Mouse (Mus musculus) midbrain, embryonic 13.5 days (tissue): ENCODE measurements at regions not wholly inside any gene's neighbourhood (a gene's known extent, or its start where the extent isn't known, plus 50 kb on each side); places are given as distances from the start of the nearest gene placed in this dataset.
A peak's percentile ranks its signal among the peaks of the same experiment; 100 is the strongest.
"Not testable (repeated sequence)": the region's sequence is repeated elsewhere in the genome, so short reads cannot be mapped to it uniquely, and the experiment has no call there.

Experiments
- ATAC-seq: fragments of 200-750 bp; cut with Nextera tagmentation; 2 replicates; pipeline ENCODE4 v1.8.0; 2017; ENCODE audit warnings: mild to moderate bottlenecking, moderate TSS enrichment, moderate library complexity
- H3K27ac ChIP-seq: fragments of 300-500 bp; sonication (generic); 2 replicates; pipeline ENCODE4 v1.5.1; 2015; ENCODE audit warnings: inconsistent platforms, mild to moderate bottlenecking, moderate library complexity
- H3K27me3 ChIP-seq: fragments of 300-500 bp; sonication (generic); 2 replicates; pipeline ENCODE4 v1.6.1; 2015; ENCODE audit warnings: mild to moderate bottlenecking, inconsistent platforms
- H3K36me3 ChIP-seq: fragments of 300-500 bp; sonication (generic); 2 replicates; pipeline ENCODE4 v1.6.1; 2015; ENCODE audit warnings: mild to moderate bottlenecking, inconsistent platforms
- H3K4me1 ChIP-seq: fragments of 300-500 bp; sonication (generic); replicated peaks from 2 replicates; pipeline ENCODE4 v1.6.1; 2015; ENCODE audit warnings: inconsistent platforms
- H3K4me2 ChIP-seq: fragments of 300-500 bp; sonication (generic); replicated peaks from 2 replicates; pipeline ENCODE4 v1.6.1; 2015; ENCODE audit warnings: moderate library complexity, mild to moderate bottlenecking, inconsistent platforms
- H3K4me3 ChIP-seq: fragments of 300-500 bp; sonication (generic); replicated peaks from 2 replicates; pipeline ENCODE4 v1.5.1; 2015; ENCODE audit warnings: mild to moderate bottlenecking, inconsistent platforms
- H3K9ac ChIP-seq: fragments of 300-500 bp; sonication (generic); replicated peaks from 2 replicates; pipeline ENCODE4 v1.6.1; 2015; ENCODE audit warnings: mild to moderate bottlenecking, inconsistent platforms
- H3K9me3 ChIP-seq: fragments of 300-500 bp; sonication (generic); 2 replicates; pipeline ENCODE4 v1.6.1; 2016; ENCODE audit warnings: mild to moderate bottlenecking, inconsistent platforms
- WGBS: fragments of 180-500 bp; shearing (Covaris S2); methylation state at CpG from one replicate; pipeline ENCODE4 v1.1.7; 2015; 5-methylcytosine and 5-hydroxymethylcytosine counted together

DNA sequence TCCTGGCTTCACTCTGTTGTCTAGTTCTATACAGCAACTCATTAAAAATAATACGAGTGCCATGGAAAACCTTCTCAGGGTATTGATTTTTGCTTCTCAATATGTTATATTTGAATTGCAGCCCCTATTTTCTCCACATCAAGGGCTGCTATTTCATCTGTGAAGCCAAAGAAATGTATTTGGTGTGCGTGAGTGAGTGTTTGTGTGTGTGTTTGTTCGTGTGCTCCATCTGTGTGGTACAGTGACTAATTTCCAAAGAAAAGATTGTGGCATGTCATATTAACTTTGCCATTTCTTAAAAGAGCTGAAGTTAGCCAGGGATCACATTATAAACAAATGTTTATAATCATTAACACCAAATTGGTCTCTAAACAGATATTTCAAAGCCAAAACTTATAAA lies 493.1 kb downstream of the Hace1 start:
- Histone ChIP-seq H3K4me1 (peaks cover 24% of the 10 kb centered on the region), H3K4me3 (no peak overlapping the region), H3K9me3 (no peaks in the 10 kb centered on the region), H3K27me3 (no peaks in the 10 kb centered on the region), H3K36me3 (no peaks in the 10 kb centered on the region), H3K27ac (0 out of 2 replicates have a peak overlapping the region, but pooled peaks have one; percentile 32), H3K9ac (no peak overlapping the region), H3K4me2 (no peak overlapping the region)
- ATAC-seq, result no peak
- WGBS, result 75% methylated on average over 3 of the region's 3 CpGs

DNA sequence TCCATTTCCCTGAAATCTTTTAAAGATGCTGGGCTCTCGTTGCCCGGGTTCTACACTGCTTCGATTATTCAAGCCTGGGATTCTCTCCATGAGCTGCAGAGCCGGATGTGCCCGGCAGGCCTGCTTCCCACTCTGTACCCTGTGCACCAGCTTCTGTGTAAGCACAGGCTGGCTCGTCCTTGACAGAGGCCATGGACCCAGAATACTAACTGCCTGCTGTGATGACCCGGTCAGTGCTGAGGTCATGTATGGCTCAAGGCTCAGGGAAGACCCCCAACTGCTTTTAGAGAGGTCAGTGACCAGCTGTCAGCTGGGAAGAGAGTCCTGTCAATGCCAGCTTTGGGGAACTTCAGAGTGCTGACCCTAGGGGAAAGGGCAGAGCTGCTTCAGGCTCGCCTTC lies 493.6 kb downstream of the Hace1 start:
- WGBS, result 42% methylated on average over 8 of the region's 8 CpGs
- Histone ChIP-seq H3K27me3 (no peaks in the 10 kb centered on the region), H3K36me3 (no peaks in the 10 kb centered on the region), H3K4me1 (peaks cover 24% of the 10 kb centered on the region), H3K4me2 (no peak overlapping the region), H3K27ac (peak overlapping the region; percentile 78), H3K9me3 (no peaks in the 10 kb centered on the region), H3K4me3 (no peak overlapping the region), H3K9ac (no peak overlapping the region)
- peak; percentile 73 for ATAC-seq

DNA sequence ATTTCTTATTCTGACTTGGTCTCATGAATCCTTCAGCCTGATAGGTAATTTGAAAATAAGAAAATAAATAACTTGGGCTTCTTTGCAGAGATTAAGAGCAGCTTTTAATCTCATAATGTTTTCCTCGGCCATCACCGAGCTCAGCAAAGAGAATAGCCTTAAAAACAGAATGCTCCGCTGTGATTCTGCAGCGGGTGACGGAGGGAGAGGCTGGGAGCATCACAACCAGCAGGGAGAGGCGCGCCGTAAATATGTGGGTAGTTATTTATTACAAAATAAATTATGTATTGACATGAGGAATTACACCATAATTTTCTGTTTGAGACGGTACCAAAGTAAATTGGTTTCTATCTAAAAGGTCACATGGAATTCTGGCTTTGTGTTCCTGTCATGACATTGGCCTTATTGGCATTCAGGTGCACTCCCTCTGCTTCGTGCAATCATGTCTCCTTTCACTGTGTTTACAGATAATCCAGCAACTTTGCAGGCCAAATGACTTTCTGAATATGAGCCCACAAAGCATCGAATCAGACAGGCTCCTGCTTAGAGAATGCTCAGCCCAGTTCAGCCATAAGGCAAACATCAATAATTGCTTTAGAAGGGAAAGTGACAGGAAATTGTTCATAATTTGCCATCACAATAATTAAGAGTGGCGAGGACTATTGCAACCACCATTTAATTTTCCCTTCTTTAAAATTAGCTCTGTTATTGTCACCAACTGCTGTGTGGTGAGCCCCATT lies 494.4 kb downstream of the Hace1 start:
- ATAC-seq, result peak; percentile 47
- 54% methylated on average over 12 of the region's 12 CpGs for WGBS
- no peak overlapping the region for H3K4me2 ChIP-seq

DNA sequence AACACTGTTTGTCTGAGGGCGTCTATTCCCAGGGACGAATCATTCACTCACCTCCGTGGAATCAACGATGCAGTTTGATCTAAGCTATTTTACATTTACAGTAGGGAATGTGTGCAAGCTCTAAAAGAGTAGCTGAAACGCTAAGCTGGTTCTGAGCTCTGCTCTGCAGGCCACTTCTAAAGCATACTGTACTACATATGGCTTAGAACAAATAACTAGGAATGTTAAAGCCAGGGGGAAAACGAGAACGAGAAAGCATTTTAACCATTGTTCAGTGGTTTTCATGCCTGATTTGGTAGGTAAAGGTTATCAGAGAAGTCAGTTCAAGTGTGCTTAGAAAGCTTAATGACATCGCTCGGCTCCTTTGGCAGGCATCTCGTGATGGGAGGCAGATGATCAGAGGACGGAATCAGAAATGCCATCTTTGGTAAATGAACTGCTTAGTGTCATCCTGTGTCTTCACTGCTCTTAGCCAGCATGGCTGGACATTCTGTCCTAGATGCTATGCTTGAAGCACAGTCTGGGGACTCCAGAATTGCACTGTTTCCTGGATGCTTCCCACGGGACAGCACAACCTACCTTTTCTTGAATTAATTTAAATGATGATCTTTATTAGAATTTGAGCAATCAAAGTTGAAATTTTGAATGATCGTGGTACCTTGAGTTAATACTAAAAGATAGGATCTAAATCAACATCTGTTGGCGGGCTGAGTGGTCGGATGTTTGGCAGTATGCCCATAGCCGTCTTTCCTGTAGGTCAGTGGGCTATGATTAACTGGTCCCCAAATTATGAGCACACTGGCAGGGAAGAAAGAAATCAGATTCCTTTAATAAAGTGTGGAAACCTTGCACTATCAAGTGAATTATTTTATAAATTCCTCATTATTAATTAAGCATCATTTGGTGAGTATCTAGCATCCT lies 495.2 kb downstream of the Hace1 start:
- Histone ChIP-seq H3K4me1 (peaks cover 24% of the 10 kb centered on the region), H3K36me3 (no peaks in the 10 kb centered on the region), H3K27me3 (no peaks in the 10 kb centered on the region), H3K27ac (peak overlapping the region; percentile 78), H3K4me3 (no peak overlapping the region), H3K9me3 (no peaks in the 10 kb centered on the region), H3K9ac (no peak overlapping the region), H3K4me2 (no peak overlapping the region)
- WGBS, result 61% methylated on average over 16 of the region's 16 CpGs
- ATAC-seq, result peak; percentile 47

More for the DNA sequence above, 494.4 kb downstream of the Hace1 start:
- Histone ChIP-seq H3K27me3 (no peaks in the 10 kb centered on the region), H3K4me3 (no peak overlapping the region), H3K9me3 (no peaks in the 10 kb centered on the region), H3K36me3 (no peaks in the 10 kb centered on the region), H3K4me1 (peaks cover 24% of the 10 kb centered on the region), H3K9ac (no peak overlapping the region), H3K27ac (peak overlapping the region; percentile 78)

DNA sequence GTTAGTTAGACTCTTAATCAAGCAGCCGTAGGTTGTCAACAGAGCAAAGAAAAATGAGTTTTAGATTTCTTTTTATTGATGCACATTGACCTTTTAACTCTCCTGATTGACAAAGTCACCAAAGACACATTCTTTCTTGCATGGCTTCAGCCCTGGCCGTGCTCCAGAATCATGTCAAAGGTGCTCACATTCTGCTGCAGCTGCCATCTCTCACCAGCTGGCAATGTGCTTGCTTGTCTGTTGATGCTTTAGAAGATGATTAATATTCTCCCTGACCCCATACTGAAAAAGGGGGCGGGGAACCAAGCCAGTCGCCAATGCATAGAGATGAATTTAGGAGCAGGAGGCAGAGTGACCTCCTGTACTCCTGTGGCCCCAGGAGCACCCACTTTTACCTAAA lies 510.1 kb downstream of the Hace1 start:
- Histone ChIP-seq H3K9me3 (no peaks in the 10 kb centered on the region), H3K36me3 (no peaks in the 10 kb centered on the region), H3K27ac (no peak overlapping the region), H3K27me3 (no peaks in the 10 kb centered on the region), H3K4me1 (no peaks in the 10 kb centered on the region), H3K4me2 (no peak overlapping the region), H3K4me3 (no peak overlapping the region), H3K9ac (no peak overlapping the region)
- no peak for ATAC-seq
- 60% methylated on average over 4 of the region's 4 CpGs for WGBS

DNA sequence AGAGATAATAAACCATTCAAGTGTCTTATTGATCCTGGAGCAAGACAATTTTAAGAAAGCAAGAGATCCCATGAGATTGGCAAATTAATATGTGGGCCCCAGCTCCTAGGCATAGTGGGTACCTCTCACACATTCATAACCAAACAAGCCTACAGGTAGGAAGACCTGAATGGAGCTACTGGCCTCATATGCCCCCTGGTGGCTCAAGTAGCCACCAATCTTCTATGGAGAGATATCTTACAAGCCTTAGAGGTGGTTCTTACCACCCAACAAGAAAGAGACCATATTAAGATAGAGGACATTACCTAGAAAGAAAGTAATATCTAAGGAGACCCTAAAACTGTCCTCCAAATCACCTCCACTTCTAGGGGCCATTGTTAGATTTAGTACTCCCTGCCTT lies 523.2 kb downstream of the Hace1 start:
- Histone ChIP-seq H3K27me3 (no peaks in the 10 kb centered on the region), H3K9ac (no peak overlapping the region), H3K4me2 (no peak overlapping the region), H3K27ac (no peak overlapping the region), H3K9me3 (no peaks in the 10 kb centered on the region), H3K4me3 (no peak overlapping the region), H3K36me3 (no peaks in the 10 kb centered on the region), H3K4me1 (no peaks in the 10 kb centered on the region)
- ATAC-seq, result no peak

DNA sequence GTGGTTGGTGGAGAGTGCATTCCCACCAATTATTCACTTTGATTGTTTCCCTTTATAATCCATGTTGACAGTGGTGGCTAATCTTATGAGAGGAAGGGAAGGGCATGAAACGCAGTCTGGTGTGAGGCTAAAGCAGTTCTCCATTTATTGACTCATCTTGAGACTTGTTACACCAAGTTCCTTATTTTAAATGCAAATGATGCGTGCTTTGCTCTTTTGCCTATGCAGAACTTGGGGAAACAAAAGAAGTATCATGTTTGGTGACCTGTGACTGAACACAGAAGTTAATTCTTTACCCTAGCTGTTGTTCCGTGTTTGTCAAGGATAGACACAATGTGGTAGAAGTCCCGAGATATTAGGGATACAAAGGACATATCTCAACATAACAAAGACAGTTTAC lies 531.2 kb downstream of the Hace1 start:
- WGBS, result 36% methylated on average over 4 of the region's 4 CpGs
- Histone ChIP-seq H3K4me2 (no peak overlapping the region), H3K27ac (no peak overlapping the region), H3K4me3 (no peak overlapping the region), H3K4me1 (no peaks in the 10 kb centered on the region), H3K9ac (no peak overlapping the region), H3K27me3 (no peaks in the 10 kb centered on the region), H3K9me3 (no peaks in the 10 kb centered on the region), H3K36me3 (no peaks in the 10 kb centered on the region)
- ATAC-seq, result no peak

DNA sequence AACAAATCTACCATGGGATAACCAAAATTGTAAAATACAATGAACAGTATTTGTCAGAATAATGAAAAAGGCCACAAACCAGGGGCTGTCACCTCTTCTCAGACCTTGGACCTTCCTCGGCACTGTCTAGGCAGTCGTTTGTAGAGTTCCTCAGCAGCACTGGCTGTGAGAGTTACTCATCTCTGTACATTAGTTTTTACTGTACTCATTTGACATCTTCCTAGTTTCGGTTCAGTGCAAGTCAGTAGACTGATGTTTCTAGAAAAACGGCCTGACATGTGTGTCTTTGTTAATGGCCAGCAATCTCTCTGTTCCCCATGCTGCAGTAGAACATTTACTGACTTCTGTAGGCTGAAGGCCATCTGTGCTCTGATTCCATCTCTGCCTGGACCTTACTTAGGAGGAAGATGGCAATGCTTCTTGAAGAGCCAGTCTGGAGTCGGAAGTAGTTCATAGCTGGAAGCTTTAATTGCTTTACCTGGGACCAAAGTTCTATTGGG lies 537.1 kb downstream of the Hace1 start:
- no peak overlapping the region for H3K4me2 ChIP-seq

DNA sequence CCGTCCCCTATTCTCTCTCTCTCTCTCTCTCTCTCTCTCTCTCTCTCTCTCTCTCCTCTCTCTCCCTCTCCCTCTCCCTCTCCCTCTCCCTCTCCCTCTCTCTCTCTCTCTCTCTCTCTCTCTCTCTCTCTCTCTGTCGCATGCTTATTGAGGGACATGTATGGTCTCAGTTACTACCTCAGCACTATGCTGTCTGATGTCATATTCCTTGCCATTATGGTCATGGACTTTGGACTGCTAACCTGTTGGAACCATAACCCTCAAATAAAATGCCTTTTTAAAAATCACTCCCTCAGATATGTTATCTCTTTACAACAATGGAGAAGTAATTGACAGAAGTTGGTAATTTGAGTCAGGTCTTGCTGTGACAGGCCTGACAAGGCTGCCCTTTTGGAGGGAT lies 544.8 kb downstream of the Hace1 start:
- not testable (repeated sequence) for H3K27ac ChIP-seq, ATAC-seq, H3K9me3 ChIP-seq, H3K4me2 ChIP-seq, H3K27me3 ChIP-seq, H3K4me3 ChIP-seq, H3K9ac ChIP-seq, H3K36me3 ChIP-seq, H3K4me1 ChIP-seq
- 82% methylated on average over 2 of the region's 2 CpGs for WGBS

More for the DNA sequence above, 537.1 kb downstream of the Hace1 start:
- Histone ChIP-seq H3K9me3 (no peaks in the 10 kb centered on the region), H3K9ac (no peak overlapping the region), H3K27ac (no peak overlapping the region), H3K27me3 (no peaks in the 10 kb centered on the region), H3K4me3 (no peak overlapping the region), H3K4me1 (no peaks in the 10 kb centered on the region), H3K36me3 (no peaks in the 10 kb centered on the region)
- no peak for ATAC-seq
- 89% methylated on average over 5 of the region's 5 CpGs for WGBS

DNA sequence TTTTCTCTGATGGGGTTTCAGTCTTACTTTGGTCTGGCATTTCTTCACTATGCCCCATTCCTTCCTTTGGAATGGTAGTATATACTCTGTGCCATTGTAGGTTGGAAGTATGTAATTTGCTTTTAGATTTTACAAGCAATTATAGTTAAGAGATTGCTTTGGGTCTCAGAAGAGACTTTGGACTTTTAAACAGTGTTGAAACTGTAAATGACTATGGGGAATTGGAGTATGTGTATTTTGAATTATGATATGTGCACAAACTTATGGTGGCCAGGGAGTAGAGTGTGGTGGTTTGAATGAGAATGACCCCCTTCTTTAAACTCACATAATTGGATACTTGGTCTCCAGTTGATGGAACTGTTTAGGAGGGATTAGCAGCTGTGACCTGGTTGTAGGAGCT lies 546.2 kb downstream of the Hace1 start:
- Histone ChIP-seq H3K9me3 (no peaks in the 10 kb centered on the region), H3K4me1 (no peaks in the 10 kb centered on the region), H3K36me3 (no peaks in the 10 kb centered on the region), H3K27ac (no peak overlapping the region), H3K4me3 (no peak overlapping the region), H3K27me3 (no peaks in the 10 kb centered on the region), H3K9ac (no peak overlapping the region), H3K4me2 (no peak overlapping the region)
- ATAC-seq, result no peak

DNA sequence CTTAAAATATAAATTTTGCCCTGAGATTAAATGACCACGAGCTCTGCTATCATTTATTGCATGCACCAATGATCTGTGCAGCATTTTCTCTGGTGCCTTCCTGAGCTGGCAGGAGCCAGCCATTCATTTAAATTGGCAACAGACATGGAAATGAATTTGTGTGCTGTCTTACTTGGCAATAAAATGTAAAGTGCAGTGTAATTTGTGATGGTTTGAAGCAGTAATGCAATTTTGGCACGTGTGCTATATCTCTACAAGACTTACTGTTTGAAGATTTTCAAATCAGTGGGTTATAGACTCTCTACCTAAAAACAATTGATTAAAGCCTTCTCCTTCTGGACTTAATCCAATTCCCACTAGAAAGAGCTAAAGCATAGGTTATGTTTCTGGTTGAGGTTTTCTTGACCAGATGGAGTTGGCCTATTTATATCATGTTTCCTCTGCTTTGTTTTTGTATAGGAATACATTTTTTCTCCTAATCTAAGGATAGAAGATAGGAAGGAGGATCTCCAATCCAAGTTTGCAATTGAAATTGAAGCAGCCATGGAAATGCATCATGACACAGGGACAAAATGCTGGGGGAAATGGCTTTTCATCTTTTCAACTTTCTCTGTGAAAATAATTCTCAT lies 557.6 kb downstream of the Hace1 start:
- Histone ChIP-seq H3K9me3 (no peaks in the 10 kb centered on the region), H3K9ac (no peak overlapping the region), H3K4me2 (no peak overlapping the region), H3K36me3 (no peaks in the 10 kb centered on the region), H3K27me3 (no peaks in the 10 kb centered on the region), H3K4me1 (no peaks in the 10 kb centered on the region), H3K27ac (no peak overlapping the region), H3K4me3 (no peak overlapping the region)
- WGBS, result 70% methylated on average over 2 of the region's 2 CpGs
- ATAC-seq, result no peak

DNA sequence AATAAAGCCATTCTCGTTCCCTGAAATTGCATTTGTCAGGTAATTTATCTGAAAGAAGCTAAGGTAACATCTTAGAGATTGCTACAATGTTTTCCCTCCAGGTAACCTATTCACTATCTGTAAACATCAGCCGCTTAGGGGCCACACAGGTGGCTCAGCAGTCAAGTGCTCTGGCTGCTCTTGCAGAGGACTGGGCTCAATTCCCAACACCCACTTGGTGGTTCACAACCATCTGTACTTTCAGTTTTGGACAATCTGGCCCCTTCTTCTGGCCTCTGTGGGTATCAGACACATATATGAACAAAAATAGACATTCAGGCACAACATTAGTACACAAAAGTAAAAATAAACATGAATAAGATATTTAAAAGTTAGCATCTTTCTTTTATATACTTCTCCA lies 596.4 kb downstream of the Hace1 start:
- no peak for ATAC-seq
- Histone ChIP-seq H3K36me3 (no peaks in the 10 kb centered on the region), H3K9me3 (no peaks in the 10 kb centered on the region), H3K4me3 (no peak overlapping the region), H3K4me2 (no peak overlapping the region), H3K27me3 (no peaks in the 10 kb centered on the region), H3K9ac (no peak overlapping the region), H3K27ac (no peak overlapping the region), H3K4me1 (0 out of 2 replicates have a peak, but pooled peaks cover 2% of the 10 kb centered on the region)
- WGBS, result 83% methylated on average over 2 of the region's 2 CpGs
